Mouse (Mus musculus) embryonic facial prominence, embryonic 11.5 days (tissue): ENCODE measurements around the gene D5Ertd579e. TPM values are rescaled to one million over a fixed set of nuclear protein-coding genes. Genes with fewer than 3 reads are reported as not detected.
"Not testable (repeated sequence)": the region's sequence is repeated elsewhere in the genome, so short reads cannot be mapped to it uniquely, and the experiment has no call there.

ENCODE experiments used
- ATAC-seq: fragments of 200-750 bp; cut with Nextera tagmentation; replicated peaks from 2 replicates; pipeline ENCODE4 v1.8.0; 2017; ENCODE audit warnings: low read depth; ENCODE audit not compliant: insufficient number of reproducible peaks, low FRiP score, low TSS enrichment
- DNase-seq: peaks from one replicate; pipeline ENCODE4 v3.0.0-alpha.2; 2015; ENCODE audit warnings: low spot score
- H3K27ac ChIP-seq: fragments of 300-500 bp; sonication (generic); replicated peaks from 2 replicates; pipeline ENCODE4 v1.5.1; 2014; ENCODE audit warnings: mild to moderate bottlenecking, low read depth, low read length, control low read depth
- H3K27me3 ChIP-seq: fragments of 300-500 bp; sonication (generic); 2 replicates; pipeline ENCODE4 v1.6.1; 2014; ENCODE audit warnings: mild to moderate bottlenecking, low read length, moderate library complexity, mixed read lengths; ENCODE audit not compliant: control insufficient read depth, insufficient read depth
- H3K36me3 ChIP-seq: fragments of 300-500 bp; sonication (generic); replicated peaks from 2 replicates; pipeline ENCODE4 v1.6.1; 2014; ENCODE audit warnings: low read depth, mild to moderate bottlenecking, low read length, moderate library complexity, mixed read lengths; ENCODE audit not compliant: control insufficient read depth, insufficient read depth
- H3K4me1 ChIP-seq: fragments of 300-500 bp; sonication (generic); 2 replicates; pipeline ENCODE4 v1.6.1; 2014; ENCODE audit warnings: low read length, mixed read lengths; ENCODE audit not compliant: control insufficient read depth, insufficient read depth
- H3K4me2 ChIP-seq: fragments of 300-500 bp; sonication (generic); 2 replicates; pipeline ENCODE4 v1.6.1; 2014; ENCODE audit warnings: low read depth, mild to moderate bottlenecking, control low read depth, low read length, moderate library complexity
- H3K4me3 ChIP-seq: fragments of 300-500 bp; sonication (generic); 2 replicates; pipeline ENCODE4 v1.5.1; 2014; ENCODE audit warnings: low read depth, low read length, control low read depth
- H3K9ac ChIP-seq: fragments of 300-500 bp; sonication (generic); replicated peaks from 2 replicates; pipeline ENCODE4 v1.6.1; 2014; ENCODE audit warnings: mild to moderate bottlenecking, control low read depth, low read length
- H3K9me3 ChIP-seq: fragments of 300-500 bp; sonication (generic); replicated peaks from 2 replicates; pipeline ENCODE4 v1.6.1; 2016; ENCODE audit warnings: mild to moderate bottlenecking, low read length, inconsistent platforms, mixed read lengths; ENCODE audit not compliant: control insufficient read depth
- WGBS: fragments of 180-500 bp; shearing (Covaris S2); extraction: QIAGEN DNeasy Blood & Tissue Kit; methylation state at CpG from one replicate; pipeline ENCODE4 v1.1.7; 2014; 5-methylcytosine and 5-hydroxymethylcytosine counted together
- polyA plus RNA-seq: library from polyadenylated mRNA; unstranded; fragments of >200 nt; fragmentation: Nextera tagmentation; extraction: Ambion mirVana; gene quantifications from 2 replicates; pipeline ENCODE4 v1.2.1, GENCODE M21; 2014

D5Ertd579e gene
- polyA plus RNA-seq, 1 experiment from 2014 or later = 28.6 TPM

DNA sequence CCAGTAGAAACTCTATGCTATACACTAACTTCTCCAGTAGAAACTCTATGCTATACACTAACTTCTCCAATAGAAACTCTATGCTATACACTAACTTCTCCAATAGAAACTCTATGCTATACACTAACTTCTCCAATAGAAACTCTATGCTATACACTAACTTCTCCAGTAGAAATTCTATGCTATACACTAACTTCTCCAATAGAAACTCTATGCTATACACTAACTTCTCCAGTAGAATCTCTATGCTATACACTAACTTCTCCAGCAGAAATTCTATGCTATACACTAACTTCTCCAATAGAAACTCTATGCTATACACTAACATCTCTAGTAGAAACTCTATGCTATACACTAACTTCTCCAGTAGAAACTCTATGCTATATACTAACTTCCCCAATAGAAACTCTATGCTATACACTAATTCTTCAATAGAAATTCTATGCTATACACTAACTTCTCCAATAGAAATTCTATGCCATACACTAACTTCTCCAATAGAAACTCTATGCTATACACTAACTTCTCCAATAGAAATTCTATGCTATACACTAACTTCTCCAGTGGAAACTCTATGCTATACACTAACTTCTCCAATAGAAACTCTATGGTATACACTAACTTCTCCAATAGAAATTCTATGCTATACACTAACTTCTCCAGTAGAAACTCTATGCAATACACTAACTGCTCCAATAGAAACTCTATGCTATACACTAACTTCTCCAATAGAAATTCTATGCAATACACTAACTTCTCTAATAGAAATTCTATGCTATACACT lies 34.7 kb downstream of the D5Ertd579e start:
- H3K36me3 ChIP-seq, H3K9ac ChIP-seq, H3K27me3 ChIP-seq, H3K9me3 ChIP-seq, H3K4me1 ChIP-seq, H3K4me2 ChIP-seq, H3K4me3 ChIP-seq, ATAC-seq, DNase-seq, H3K27ac ChIP-seq: not testable (repeated sequence)

DNA sequence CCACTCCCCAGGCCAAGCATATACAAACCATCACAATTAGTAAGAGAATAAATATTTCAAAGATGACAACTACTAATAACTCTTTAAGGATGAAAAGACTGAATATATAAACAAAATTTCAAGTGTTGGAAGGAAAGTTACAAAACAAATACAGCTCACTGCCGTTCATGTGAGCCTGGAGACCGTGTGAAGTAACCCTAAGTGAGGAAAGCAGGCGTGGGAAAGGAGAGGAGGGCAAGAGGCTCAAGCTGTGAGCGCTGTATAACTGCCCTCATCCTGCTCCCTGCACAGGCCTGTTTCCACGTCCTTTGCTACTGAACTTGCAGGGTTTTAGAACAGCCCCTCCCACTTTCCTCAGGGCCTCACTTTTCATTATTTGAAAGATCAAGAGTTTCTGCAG lies 70.2 kb downstream of the D5Ertd579e start:
- Histone ChIP-seq H3K4me3 (no peak overlapping the region), H3K9me3 (no peaks in the 10 kb centered on the region), H3K36me3 (no peaks in the 10 kb centered on the region; the same call in 1 of the 2 replicates), H3K4me2 (no peak overlapping the region), H3K27ac (no peak overlapping the region), H3K9ac (no peak overlapping the region), H3K27me3 (no peaks in the 10 kb centered on the region), H3K4me1 (no peaks in the 10 kb centered on the region)
- 68% methylated on average over 5 of the region's 5 CpGs for WGBS
- ATAC-seq = no peak
- DNase-seq = no peak

DNA sequence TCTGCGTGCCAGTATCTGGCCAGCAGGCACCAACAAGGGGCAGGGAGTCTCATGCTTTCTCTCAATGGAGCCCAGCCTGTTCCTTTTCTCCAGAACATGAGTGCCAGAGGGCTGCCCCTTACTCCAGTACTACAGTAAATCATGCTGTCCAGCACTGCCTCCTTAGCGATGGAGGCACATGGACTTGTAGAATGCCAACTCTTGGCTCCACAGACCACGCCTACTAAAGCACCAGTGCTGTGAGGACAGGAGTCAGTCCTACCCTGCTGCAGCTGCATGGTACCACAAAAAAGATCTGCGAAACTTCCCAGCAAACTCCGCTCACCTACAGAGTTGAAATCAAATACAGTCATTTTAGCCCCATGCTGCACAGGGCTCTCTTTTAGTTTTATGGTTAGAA lies 72.2 kb downstream of the D5Ertd579e start:
- H3K27ac ChIP-seq = no peak overlapping the region
- H3K9ac ChIP-seq = no peak overlapping the region
- 92% methylated on average over 5 of the region's 5 CpGs for WGBS
- no peak for ATAC-seq
- H3K4me1 ChIP-seq = no peaks in the 10 kb centered on the region
- no peaks in the 10 kb centered on the region for H3K9me3 ChIP-seq
- no peak overlapping the region for H3K4me2 ChIP-seq
- no peaks in the 10 kb centered on the region; the same call in 1 of the 2 replicates for H3K36me3 ChIP-seq
- H3K4me3 ChIP-seq = no peak overlapping the region
- H3K27me3 ChIP-seq = no peaks in the 10 kb centered on the region
- DNase-seq = no peak

DNA sequence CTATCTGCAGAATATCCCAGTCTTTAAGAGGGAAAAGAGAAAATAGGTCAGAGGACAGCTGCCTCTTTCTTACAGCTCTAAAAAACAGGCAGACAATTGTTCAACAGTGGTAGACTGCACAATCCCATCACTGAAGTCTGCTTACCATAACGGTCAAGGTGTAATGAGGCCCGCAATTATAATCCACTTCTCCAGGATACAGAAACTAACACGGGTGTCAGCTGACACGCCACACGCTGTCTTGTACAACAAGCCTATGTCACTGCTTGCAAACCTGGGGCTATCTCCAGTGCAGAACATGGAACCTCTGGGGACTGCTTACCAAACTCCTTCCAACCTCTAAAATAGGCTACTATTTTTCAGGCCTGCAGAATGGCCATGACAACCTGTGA lies 74.8 kb downstream of the D5Ertd579e start:
- whole genome bisulfite sequencing = 82% methylated on average over 5 of the region's 5 CpGs
- no peaks in the 10 kb centered on the region for H3K27me3 ChIP-seq
- H3K27ac ChIP-seq = no peak overlapping the region
- ATAC-seq (no peak), DNase-seq (no peak)
- H3K4me2 ChIP-seq = no peak overlapping the region
- H3K9me3 ChIP-seq = no peaks in the 10 kb centered on the region
- H3K4me3 ChIP-seq = no peak overlapping the region
- H3K9ac ChIP-seq = no peak overlapping the region
- H3K36me3 ChIP-seq = peaks cover 2% of the 10 kb centered on the region
- H3K4me1 ChIP-seq = no peaks in the 10 kb centered on the region

DNA sequence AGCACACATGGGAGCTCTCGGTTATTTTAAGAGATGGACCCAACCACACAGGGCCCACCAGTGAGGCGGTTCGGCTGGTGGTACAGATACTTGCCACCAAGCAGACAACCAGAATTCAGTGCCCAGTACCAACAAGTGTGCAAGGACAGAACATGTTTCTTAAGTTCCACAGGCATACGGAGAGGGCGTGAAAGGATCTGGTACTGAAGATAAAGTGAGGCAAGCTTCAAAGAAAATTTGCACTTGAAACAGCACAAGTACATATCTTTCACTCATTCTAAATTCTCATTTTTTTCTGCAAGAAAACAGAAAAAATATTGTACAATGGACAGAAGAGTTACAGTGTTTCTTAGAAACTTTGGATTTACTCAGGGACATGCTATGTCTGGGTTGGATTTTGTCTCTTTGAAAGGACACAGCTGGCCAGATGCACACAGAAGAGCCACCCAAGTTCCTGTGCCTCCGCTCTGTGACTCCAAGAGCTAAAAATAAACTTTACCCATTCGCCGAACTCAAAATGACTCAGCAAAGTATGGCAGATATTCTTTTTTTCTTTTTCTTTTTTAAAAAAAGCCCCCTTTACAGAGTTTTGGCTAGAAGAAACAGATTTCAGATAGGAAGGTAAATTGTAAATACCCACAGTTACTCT lies 75.3 kb downstream of the D5Ertd579e start:
- ATAC-seq (no peak), DNase-seq (no peak)
- no peaks in the 10 kb centered on the region for H3K27me3 ChIP-seq
- H3K27ac ChIP-seq = no peak overlapping the region
- 89% methylated on average over 8 of the region's 8 CpGs for WGBS
- H3K4me1 ChIP-seq = no peaks in the 10 kb centered on the region
- H3K9ac ChIP-seq = no peak overlapping the region
- no peaks in the 10 kb centered on the region for H3K9me3 ChIP-seq
- peaks cover 3% of the 10 kb centered on the region for H3K36me3 ChIP-seq
- no peak overlapping the region for H3K4me3 ChIP-seq
- H3K4me2 ChIP-seq = no peak overlapping the region

DNA sequence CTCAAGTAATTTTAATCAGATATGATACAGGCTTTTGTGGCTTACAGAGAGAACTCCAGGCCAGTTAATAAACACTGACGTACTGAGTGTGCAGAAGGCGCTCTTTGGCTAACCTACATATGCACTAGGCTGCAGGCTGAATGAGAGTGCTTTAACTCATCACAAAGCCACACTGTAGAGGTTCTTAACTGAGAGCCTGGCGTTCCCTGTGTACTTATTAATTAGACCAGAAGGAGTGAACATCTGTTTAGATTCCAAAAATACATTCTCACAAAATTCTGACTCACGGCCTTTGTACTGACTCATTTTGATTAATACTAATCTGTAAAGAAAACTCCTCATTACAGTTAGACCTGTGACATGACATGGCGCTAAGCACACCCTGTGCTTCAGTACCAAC lies 76.9 kb downstream of the D5Ertd579e start:
- 89% methylated on average over 5 of the region's 5 CpGs for WGBS
- no peak for ATAC-seq
- no peak overlapping the region for H3K4me3 ChIP-seq
- no peak overlapping the region for H3K4me2 ChIP-seq
- H3K4me1 ChIP-seq = no peaks in the 10 kb centered on the region
- H3K36me3 ChIP-seq = peaks cover 4% of the 10 kb centered on the region
- no peak overlapping the region for H3K9ac ChIP-seq
- DNase-seq = no peak
- no peaks in the 10 kb centered on the region for H3K27me3 ChIP-seq
- H3K9me3 ChIP-seq = no peaks in the 10 kb centered on the region
- no peak overlapping the region for H3K27ac ChIP-seq

DNA sequence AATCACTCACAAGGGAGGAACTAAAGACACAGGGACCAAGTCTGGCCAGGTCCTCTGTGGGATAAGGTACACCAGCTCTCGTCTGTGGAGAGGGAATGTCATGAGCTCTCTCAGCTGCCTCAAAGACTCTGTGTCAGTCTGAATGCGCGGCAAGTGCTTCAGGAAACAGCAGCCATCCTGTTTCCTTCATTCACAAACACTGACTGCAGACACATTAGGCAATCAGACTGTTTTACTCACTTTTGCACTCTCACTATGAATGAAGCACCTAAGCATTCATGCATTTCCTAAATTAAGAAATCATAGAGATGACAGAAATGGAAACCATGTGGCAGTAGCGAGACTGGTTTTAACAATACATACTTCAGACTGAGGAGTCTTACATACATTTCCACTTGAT lies 77.5 kb downstream of the D5Ertd579e start:
- Histone ChIP-seq H3K9me3 (no peaks in the 10 kb centered on the region), H3K4me1 (no peaks in the 10 kb centered on the region), H3K27ac (no peak overlapping the region), H3K9ac (no peak overlapping the region), H3K36me3 (peaks cover 5% of the 10 kb centered on the region), H3K4me3 (no peak overlapping the region), H3K4me2 (no peak overlapping the region), H3K27me3 (no peaks in the 10 kb centered on the region)
- WGBS = 84% methylated on average over 4 of the region's 4 CpGs
- ATAC-seq (no peak), DNase-seq (no peak)

DNA sequence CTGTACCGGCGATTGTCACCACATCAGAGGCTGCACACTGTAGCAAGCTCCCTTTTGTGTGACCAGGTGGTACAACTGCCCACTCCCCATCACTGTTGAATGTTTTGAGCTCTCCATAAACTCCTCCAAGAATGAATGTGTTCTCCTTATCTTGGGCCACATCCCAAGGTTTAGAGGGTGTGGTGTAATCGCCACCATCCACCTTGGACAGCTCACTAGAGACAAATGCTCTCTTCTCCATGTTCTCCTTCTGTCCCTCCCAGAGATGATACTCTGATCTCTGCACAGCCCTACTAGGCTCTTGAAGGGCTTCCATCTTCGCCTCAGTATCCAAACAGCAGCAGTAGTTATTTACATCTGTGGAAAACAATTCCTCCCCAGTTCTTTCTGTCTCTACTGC lies 81.7 kb downstream of the D5Ertd579e start:
- Histone ChIP-seq H3K4me2 (no peak overlapping the region), H3K27ac (no peak overlapping the region), H3K4me3 (no peak overlapping the region), H3K4me1 (no peaks in the 10 kb centered on the region), H3K27me3 (no peaks in the 10 kb centered on the region), H3K9me3 (no peaks in the 10 kb centered on the region), H3K36me3 (peaks cover 5% of the 10 kb centered on the region), H3K9ac (no peak overlapping the region)
- 87% methylated on average over 4 of the region's 4 CpGs for WGBS
- ATAC-seq = no peak
- DNase-seq = no peak
